Comparison of ENCODE assay signal across 18 mouse cellular contexts in genomic region chr1:162323142-162323541, GRCm38 (mm10).
A peak's percentile ranks its signal among the peaks of the same experiment; 100 is the strongest.
DNase-seq lines count a peak whose midpoint lies in the region; TF ChIP-seq lines count a peak whose summit lies in the region.
"Had no signal": no experiment of that assay in that cellular context is flagged by ENCODE, and none has a peak within 500 bp of the region (broad histone marks: within the 10 kb centered on the region; RNA-seq: fewer than 3 reads in every experiment).

No protein-coding gene starts in this region.

- peak overlapping the region; percentile 19; the same call in 1 of the 2 replicates for H3K27ac ChIP-seq in layer of hippocampus, adult 2 months
- peak overlapping the region; percentile 75; the same call in 1 of the 2 replicates for H3K27ac ChIP-seq in limb, embryonic 10.5 days
- H3K27ac ChIP-seq: forebrain, embryonic 13.5 days; hindbrain, embryonic 13.5 days; midbrain, embryonic 12.5 days had no signal

- H3K4me1 ChIP-seq in limb, embryonic 10.5 days, result peaks cover 39% of the 10 kb centered on the region

- peak; percentile 63 for DNase-seq in gastrocnemius, adult 18-20 months (ENCODE audit: low spot score)
- no peak for DNase-seq in gastrocnemius, postnatal 10 days
- no peak for DNase-seq in layer of hippocampus, adult 2 months (ENCODE audit: low spot score in 2 of 2)
- no peak for DNase-seq in layer of hippocampus, postnatal 36 days
- DNase-seq in NIH3T3 (ENCODE audit: low read depth), result peak; percentile 49
- DNase-seq in limb, embryonic 10.5 days (ENCODE audit: low spot score), result no peak
- no peak for DNase-seq in spleen, adult 18-20 months
- no peak for DNase-seq in adrenal gland, adult (ENCODE audit: inconsistent age in 2 of 2, low spot score in 1 of 2)
- DNase-seq: adrenal gland, adult 2 months; cerebellum, postnatal 10 days; kidney, adult 8-10 months; kidney, postnatal 14 days; liver, postnatal 0 days; right cerebral cortex, postnatal 4 days had no signal

- H3K27me3 ChIP-seq in limb, embryonic 10.5 days (ENCODE audit: low read depth, poor library complexity, severe bottlenecking), result no peaks in the 10 kb centered on the region
- H3K27me3 ChIP-seq: forebrain, embryonic 13.5 days; hindbrain, embryonic 13.5 days; midbrain, embryonic 12.5 days had no signal

- TF ChIP-seq CTCF in layer of hippocampus, adult 2 months (conservative IDR thresholded peaks at IDR 0.05), result no peak

- 79% methylated on average over 2 of the region's 2 CpGs for WGBS in limb, embryonic 10.5 days

- H3K9me3 ChIP-seq in limb, embryonic 10.5 days (replicated peaks), result no peaks in the 10 kb centered on the region
- H3K9me3 ChIP-seq: forebrain, embryonic 13.5 days; hindbrain, embryonic 13.5 days; midbrain, embryonic 12.5 days had no signal

- H3K4me3 ChIP-seq in layer of hippocampus, adult 2 months, result no peak overlapping the region
- no peak overlapping the region for H3K4me3 ChIP-seq in limb, embryonic 10.5 days
- H3K4me3 ChIP-seq: erythroblast, embryonic 14.5 days; forebrain, embryonic 13.5 days; hindbrain, embryonic 13.5 days; midbrain, embryonic 12.5 days had no signal

- H3K36me3 ChIP-seq in limb, embryonic 10.5 days, result no peaks in the 10 kb centered on the region

Comparison
In these comparisons a context has a peak if more than half of its experiments do, and no peak if none do; other contexts are left out.
1. DNase-seq: peak in gastrocnemius, adult 18-20 months (single experiment) and NIH3T3 (single experiment); none in gastrocnemius, postnatal 10 days (single experiment), layer of hippocampus, adult 2 months (0 of 2), layer of hippocampus, postnatal 36 days (0 of 2), limb, embryonic 10.5 days (single experiment), spleen, adult 18-20 months (0 of 2) and adrenal gland, adult (0 of 2).